Mouse (Mus musculus) hindbrain, embryonic 12.5 days (tissue): ENCODE measurements around the gene Tent4a. TPM values are rescaled to one million over a fixed set of nuclear protein-coding genes. Genes with fewer than 3 reads are reported as not detected.
A peak's percentile ranks its signal among the peaks of the same experiment; 100 is the strongest.

ENCODE experiments used
- ATAC-seq: fragments of 200-750 bp; cut with Nextera tagmentation; 2 replicates; pipeline ENCODE4 v1.8.0; 2017; ENCODE audit warnings: moderate TSS enrichment; ENCODE audit not compliant: low FRiP score
- H3K27ac ChIP-seq: fragments of 300-500 bp; sonication (generic); 2 replicates; pipeline ENCODE4 v1.5.1; 2016; ENCODE audit warnings: mild to moderate bottlenecking
- H3K27me3 ChIP-seq: fragments of 300-500 bp; sonication (generic); 2 replicates; pipeline ENCODE4 v1.6.1; 2016; ENCODE audit warnings: mild to moderate bottlenecking
- H3K36me3 ChIP-seq: fragments of 300-500 bp; sonication (generic); 2 replicates; pipeline ENCODE4 v1.6.1; 2016; ENCODE audit warnings: mild to moderate bottlenecking
- H3K4me1 ChIP-seq: fragments of 300-500 bp; sonication (generic); 2 replicates; pipeline ENCODE4 v1.6.1; 2016
- H3K4me2 ChIP-seq: fragments of 300-500 bp; sonication (generic); replicated peaks from 2 replicates; pipeline ENCODE4 v1.6.1; 2016; ENCODE audit warnings: mild to moderate bottlenecking
- H3K4me3 ChIP-seq: fragments of 300-500 bp; sonication (generic); 2 replicates; pipeline ENCODE4 v1.5.1; 2016; ENCODE audit warnings: mild to moderate bottlenecking
- H3K9ac ChIP-seq: fragments of 300-500 bp; sonication (generic); 2 replicates; pipeline ENCODE4 v1.6.1; 2016; ENCODE audit warnings: mild to moderate bottlenecking, moderate library complexity
- H3K9me3 ChIP-seq: fragments of 300-500 bp; sonication (generic); replicated peaks from 2 replicates; pipeline ENCODE4 v1.6.1; 2016; ENCODE audit warnings: mild to moderate bottlenecking
- WGBS: fragments of 180-500 bp; shearing (Covaris S2); methylation state at CpG from one replicate; pipeline ENCODE4 v1.1.7; 2016; 5-methylcytosine and 5-hydroxymethylcytosine counted together
- polyA plus RNA-seq: library from polyadenylated mRNA; unstranded; fragments of >200 nt; fragmentation: Nextera tagmentation; extraction: Ambion mirVana; gene quantifications from 2 replicates; pipeline ENCODE4 v1.2.1, GENCODE M21; 2016

Tent4a gene
- polyA plus RNA-seq, 1 experiment from 2014 or later: 8.4 TPM

DNA sequence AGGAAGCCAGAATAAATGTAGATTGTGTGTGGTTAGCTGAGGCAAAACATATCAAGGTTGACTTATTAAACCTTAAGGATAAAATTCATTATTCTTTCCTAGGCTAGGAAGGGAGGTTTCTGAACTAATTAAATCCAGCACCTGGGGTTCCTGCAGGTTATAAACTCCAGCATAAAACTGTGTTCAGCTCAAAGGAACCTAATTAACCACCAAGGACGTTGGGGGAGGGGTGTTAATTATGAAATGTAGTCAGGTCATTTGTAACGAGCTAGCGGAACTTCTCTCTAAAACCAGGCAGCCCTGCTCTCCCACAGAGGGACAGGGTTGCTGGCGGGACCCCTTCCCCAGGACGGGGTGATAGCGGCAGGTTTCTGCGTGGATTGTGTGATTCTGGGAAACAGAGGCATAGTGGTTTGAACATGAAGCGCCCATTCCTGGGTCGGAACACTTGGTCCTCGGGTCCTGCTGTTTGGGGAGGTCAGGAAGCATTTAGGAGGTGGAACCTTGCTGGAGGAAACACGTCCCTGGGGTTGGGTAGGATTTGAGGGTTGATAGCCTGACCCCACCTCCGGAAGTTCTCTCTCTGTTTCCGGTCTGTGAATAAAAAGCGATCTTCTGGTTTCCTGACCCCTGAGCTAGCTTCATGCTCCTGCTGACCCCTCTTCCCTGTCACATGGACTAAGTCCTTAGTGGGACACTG, 78.8 kb downstream of the Tent4a start:
- no peaks in the 10 kb centered on the region for H3K27me3 ChIP-seq
- no peaks in the 10 kb centered on the region for H3K9me3 ChIP-seq
- peak; percentile 42; the same call in 1 of the 2 replicates for ATAC-seq
- no peak overlapping the region for H3K4me2 ChIP-seq
- H3K36me3 ChIP-seq: no peaks in the 10 kb centered on the region
- no peak overlapping the region for H3K4me3 ChIP-seq
- H3K27ac ChIP-seq: no peak overlapping the region
- 78% methylated on average over 14 of the region's 14 CpGs for WGBS
- H3K4me1 ChIP-seq: no peaks in the 10 kb centered on the region
- no peak overlapping the region for H3K9ac ChIP-seq

Other genes starting within 250 kb of the Tent4a start
- 91.8 and 98.4 TPM in 2 replicates for gene Nsun2, start 871 bp downstream of the Tent4a start, polyA plus RNA-seq
- 22.0 and 26.7 TPM in 2 replicates for gene Srd5a1, start 76.8 kb upstream of the Tent4a start, polyA plus RNA-seq
- gene Ube2ql1, start 205.3 kb upstream of the Tent4a start, polyA plus RNA-seq: 16.4 and 18.2 TPM in 2 replicates